Mouse (Mus musculus) ES-E14 (cell line): ENCODE results near the gene Tmem104.

Experiments
- CHD2 ChIP-seq: IDR thresholded peaks from 2 replicates; pipeline ENCODE4 v1.6.1; 2014; ENCODE audit warnings: mild to moderate bottlenecking, low read depth, low read length, inconsistent platforms
- ZC3H11A ChIP-seq: IDR thresholded peaks from 2 replicates; pipeline ENCODE4 v1.6.1; 2012; ENCODE audit warnings: low read depth, mild to moderate bottlenecking, inconsistent platforms, low read length, borderline replicate concordance
- ZNF384 ChIP-seq: IDR thresholded peaks from 2 replicates; pipeline ENCODE4 v1.6.1; 2012; ENCODE audit warnings: low read depth, low read length, inconsistent platforms

DNA sequence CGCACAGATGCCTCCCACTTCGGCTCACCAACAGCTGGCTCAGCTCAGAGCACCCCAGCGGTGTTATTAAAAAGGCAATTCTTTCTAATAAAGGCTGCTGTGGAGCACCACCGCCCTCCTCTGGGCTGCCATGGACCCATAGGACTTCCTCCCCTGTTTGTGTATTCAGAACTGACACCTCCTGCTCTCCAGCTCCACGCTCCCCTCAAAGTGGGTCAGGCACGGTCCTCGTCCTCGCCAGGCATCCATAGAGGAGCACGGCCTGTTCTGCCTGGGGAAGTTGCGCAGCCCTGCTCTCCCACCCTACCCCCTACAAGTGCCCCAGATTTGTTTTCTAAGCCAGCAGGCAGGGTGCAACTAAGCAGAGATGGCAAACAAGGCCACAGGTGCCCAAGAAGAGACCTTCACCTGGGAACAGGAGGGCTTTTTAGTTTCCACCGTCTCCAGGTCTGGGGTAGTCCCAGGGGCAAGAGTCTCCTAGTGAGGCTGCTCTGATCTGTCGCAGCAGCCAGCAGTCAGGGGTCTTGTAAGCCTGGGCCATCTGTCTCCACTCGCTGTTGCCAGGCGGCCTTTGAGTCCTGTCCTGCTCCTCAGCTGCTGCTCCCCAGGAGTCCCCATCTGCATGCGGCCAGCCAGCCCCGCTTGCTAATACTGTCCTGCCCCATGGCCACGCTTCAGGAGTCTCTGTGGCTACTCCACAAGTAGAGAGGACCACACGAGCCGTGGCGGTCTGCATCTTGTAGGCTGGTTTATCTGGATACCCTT lies 46.4 kb downstream of the Tmem104 start:
- no peak for TF ChIP-seq CHD2
- no peak for TF ChIP-seq ZNF384
- no peak for TF ChIP-seq ZC3H11A
